Mouse (Mus musculus): Measurements from ENCODE around the gene Kmt5a. TPM values are rescaled to one million over a fixed set of nuclear protein-coding genes. Genes with fewer than 3 reads are reported as not detected.

The Kmt5a gene
- 36.3 and 37.5 TPM in 2 replicates for polyA plus RNA-seq (2016; fragmentation: Nextera tagmentation; extraction: Ambion mirVana)

DNA sequence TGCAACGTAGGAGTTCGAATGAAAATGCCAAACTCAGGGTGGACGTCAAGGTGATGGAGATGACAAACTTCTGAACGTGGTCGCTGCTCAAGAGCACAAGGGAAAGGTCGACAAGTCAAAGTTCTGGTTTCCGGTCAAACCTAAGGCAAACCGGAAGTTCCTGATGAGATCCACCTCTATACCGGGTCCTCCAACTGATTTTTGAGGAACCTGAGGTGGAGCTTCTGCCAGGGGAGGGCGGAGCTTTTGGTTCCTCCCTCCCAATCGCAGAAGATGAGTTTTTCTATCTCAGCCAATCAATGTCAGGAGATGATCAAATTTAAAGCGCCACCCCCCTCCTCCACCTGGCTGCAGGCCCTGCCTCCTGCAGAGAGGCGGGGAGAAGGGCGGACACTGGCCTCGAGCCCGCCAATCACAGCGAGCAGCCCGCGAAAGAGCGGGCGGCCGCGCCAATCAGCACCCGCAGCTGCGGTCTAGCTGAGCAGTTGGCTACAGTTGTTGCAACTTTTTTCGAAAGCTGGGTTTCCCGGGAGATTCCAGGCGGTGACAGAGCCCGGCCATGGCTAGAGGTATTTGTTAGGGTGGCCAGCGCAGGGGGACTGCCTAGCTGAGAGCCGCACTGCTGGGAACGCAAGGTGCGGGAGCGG, at the start of gene Kmt5a:
Gene Kmt5a, plus strand, starts transcription at position 484 of the 647 bp plus-strand sequence.
- Histone ChIP-seq H3K4me3 (peak within 1 kb of the TSS; percentile 87), H3K9me3 (replicated peaks) (no peaks in the 10 kb centered on the region), H3K27ac (replicated peaks) (peak within 1 kb of the TSS; percentile 95), H3K36me3 (peaks cover 8% of the 10 kb centered on the region; the same call in 1 of the 2 replicates), H3K27me3 (ENCODE audit: low read depth, poor library complexity, severe bottlenecking) (no peaks in the 10 kb centered on the region), H3K4me1 (peaks cover 26% of the 10 kb centered on the region)
- DNase-seq (ENCODE audit: low spot score) = peak; percentile 97
- WGBS = under 1% methylated on average over 34 of the region's 34 CpGs

DNA sequence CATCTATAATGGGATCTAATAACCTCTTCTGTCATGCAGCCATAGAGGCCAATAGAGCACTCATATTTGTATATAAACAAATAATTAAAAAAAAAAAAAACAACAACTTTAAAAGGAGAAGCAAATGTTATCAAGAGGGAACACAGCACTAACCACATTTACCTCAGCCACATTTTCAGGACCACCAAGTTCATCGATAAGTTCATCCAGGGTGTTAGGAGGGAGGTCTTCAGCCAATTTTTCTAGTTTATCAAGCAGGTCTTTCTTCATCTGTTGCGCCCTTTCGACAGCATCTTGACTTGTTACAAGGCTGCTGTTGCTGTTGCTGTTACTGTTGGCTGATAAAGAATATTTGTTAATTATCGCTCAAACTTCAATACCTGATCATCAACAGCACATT, 47.3 kb upstream of the Kmt5a start:
- H3K4me1 ChIP-seq = no peaks in the 10 kb centered on the region
- H3K4me3 ChIP-seq = no peak overlapping the region
- H3K27me3 ChIP-seq (ENCODE audit: low read depth, poor library complexity, severe bottlenecking) = no peaks in the 10 kb centered on the region
- no peak overlapping the region for H3K27ac ChIP-seq (replicated peaks)
- 96% methylated on average over 4 of the region's 4 CpGs for WGBS
- peaks cover 100% of the 10 kb centered on the region for H3K36me3 ChIP-seq
- no peak for DNase-seq (ENCODE audit: low spot score)
- H3K9me3 ChIP-seq (replicated peaks) = no peaks in the 10 kb centered on the region

DNA sequence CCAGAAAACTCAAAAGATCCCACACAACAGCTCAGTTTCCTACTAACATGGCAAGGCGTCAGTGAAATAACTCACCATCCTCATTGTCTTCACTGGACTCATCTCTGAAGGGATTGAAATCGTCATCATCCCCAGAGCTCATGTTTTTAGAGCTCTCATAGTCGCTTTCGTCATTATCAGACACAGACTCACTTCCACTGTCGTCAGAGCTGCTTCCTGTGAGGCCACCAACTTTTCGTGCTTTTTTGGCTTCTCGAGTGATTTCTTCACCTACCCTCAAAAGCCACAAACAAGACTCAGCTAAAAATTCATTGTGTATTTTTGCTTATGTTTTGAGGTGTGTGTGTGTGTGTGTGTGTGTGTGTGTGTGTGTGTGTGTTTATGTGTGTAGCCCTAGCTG, 46.0 kb upstream of the Kmt5a start:
- H3K9me3 ChIP-seq (replicated peaks) = no peaks in the 10 kb centered on the region
- H3K27me3 ChIP-seq (ENCODE audit: low read depth, poor library complexity, severe bottlenecking) = no peaks in the 10 kb centered on the region
- WGBS = 92% methylated on average over 7 of the region's 7 CpGs
- no peak overlapping the region for H3K4me3 ChIP-seq
- DNase-seq (ENCODE audit: low spot score) = no peak
- peaks cover 100% of the 10 kb centered on the region for H3K36me3 ChIP-seq
- no peak overlapping the region for H3K27ac ChIP-seq (replicated peaks)
- H3K4me1 ChIP-seq = no peaks in the 10 kb centered on the region

- no peaks in the 10 kb centered on the region for H3K4me1 ChIP-seq
- H3K9me3 ChIP-seq (replicated peaks) = no peaks in the 10 kb centered on the region
- DNase-seq (ENCODE audit: low spot score) = no peak
- 89% methylated on average over 3 of the region's 3 CpGs for WGBS
- H3K27me3 ChIP-seq (ENCODE audit: low read depth, poor library complexity, severe bottlenecking) = no peaks in the 10 kb centered on the region
- no peak overlapping the region for H3K4me3 ChIP-seq
- H3K27ac ChIP-seq (replicated peaks) = no peak overlapping the region
- peaks cover 93% of the 10 kb centered on the region for H3K36me3 ChIP-seq
Observed at GRCm38 (mm10) chr5:124410808-124411207, 28.9 kb upstream of the Kmt5a start.

DNA sequence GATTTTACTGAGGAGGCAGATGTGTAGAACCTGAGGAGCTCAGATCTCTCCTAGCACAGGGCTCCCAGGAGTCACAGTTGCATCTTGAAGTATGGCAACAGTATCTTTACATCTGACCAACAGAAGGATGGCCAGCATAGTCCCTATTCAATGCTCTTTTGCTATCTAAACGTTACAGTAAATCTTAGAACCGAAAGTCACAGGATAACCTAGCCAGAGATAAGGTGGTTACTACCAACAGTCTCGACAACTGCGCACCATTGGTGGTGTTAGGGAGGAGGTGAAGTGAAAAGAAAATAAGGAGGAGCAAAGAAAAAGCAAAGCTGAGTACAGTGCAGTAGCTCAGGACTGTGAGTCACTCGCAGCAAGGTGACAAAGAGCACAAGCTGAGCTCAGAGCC, 27.6 kb upstream of the Kmt5a start:
- no peak for DNase-seq (ENCODE audit: low spot score)
- H3K27me3 ChIP-seq (ENCODE audit: low read depth, poor library complexity, severe bottlenecking) = no peaks in the 10 kb centered on the region
- H3K27ac ChIP-seq (replicated peaks) = no peak overlapping the region
- WGBS = 94% methylated on average over 5 of the region's 5 CpGs
- H3K9me3 ChIP-seq (replicated peaks) = no peaks in the 10 kb centered on the region
- no peak overlapping the region for H3K4me3 ChIP-seq
- H3K36me3 ChIP-seq = peaks cover 80% of the 10 kb centered on the region
- no peaks in the 10 kb centered on the region for H3K4me1 ChIP-seq

DNA sequence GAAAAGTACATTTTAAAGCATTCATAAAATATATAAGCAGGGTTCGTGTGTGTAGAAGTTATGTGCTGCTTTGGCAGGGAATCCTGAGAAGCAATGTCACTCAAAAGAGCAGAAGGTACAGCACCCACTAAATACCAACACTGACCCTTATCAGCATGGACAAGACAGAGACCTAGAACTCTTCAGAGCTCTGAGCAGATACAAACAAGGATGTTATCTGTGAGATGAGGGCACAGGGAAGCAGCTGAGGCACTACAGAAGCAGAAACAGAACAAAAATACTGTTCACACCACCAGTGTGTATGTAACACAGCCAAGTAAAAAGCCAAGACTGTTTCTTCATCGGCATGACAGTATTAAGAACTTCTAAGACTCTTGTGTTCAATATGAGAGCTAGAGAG, 20.8 kb upstream of the Kmt5a start:
- H3K4me1 ChIP-seq = peaks cover 4% of the 10 kb centered on the region
- 95% methylated on average over 2 of the region's 2 CpGs for WGBS
- H3K9me3 ChIP-seq (replicated peaks) = no peaks in the 10 kb centered on the region
- H3K36me3 ChIP-seq = peaks cover 63% of the 10 kb centered on the region
- no peak overlapping the region for H3K27ac ChIP-seq (replicated peaks)
- H3K27me3 ChIP-seq (ENCODE audit: low read depth, poor library complexity, severe bottlenecking) = no peaks in the 10 kb centered on the region
- no peak overlapping the region for H3K4me3 ChIP-seq
- no peak for DNase-seq (ENCODE audit: low spot score)

GRCm38 (mm10) chr5:124421786-124422185, 17.9 kb upstream of the Kmt5a start:
- Histone ChIP-seq H3K4me3 (no peak overlapping the region), H3K27ac (replicated peaks) (no peak overlapping the region), H3K4me1 (peaks cover 22% of the 10 kb centered on the region), H3K36me3 (peaks cover 48% of the 10 kb centered on the region), H3K27me3 (ENCODE audit: low read depth, poor library complexity, severe bottlenecking) (no peaks in the 10 kb centered on the region), H3K9me3 (replicated peaks) (no peaks in the 10 kb centered on the region)
- no peak for DNase-seq (ENCODE audit: low spot score)
- 97% methylated on average over 2 of the region's 2 CpGs for WGBS

DNA sequence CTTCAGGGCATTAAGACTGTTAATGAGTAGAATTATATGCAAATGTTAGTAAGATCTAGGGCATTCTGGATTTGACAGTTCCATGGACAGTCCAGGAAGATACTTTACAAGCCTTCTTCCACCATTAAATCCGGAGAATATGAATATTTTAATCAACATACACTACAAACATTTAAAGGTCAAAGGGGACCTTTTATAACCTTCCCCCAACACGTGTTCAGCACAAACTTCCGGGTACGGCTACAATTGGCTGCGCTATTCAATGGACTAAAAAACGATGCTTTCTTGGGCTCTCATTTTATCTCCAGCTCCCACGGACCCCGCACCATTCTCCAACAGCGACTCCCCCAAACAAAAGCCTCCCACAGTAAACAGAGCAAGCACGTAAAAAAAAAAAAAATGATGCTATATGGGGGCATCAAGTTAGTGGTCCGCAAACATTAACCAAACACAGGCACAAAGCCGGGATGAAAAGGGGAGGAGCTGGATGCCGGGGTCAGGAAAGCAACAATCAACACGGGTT, 15.5 kb upstream of the Kmt5a start:
- no peak for DNase-seq (ENCODE audit: low spot score)
- Histone ChIP-seq H3K27me3 (ENCODE audit: low read depth, poor library complexity, severe bottlenecking) (no peaks in the 10 kb centered on the region), H3K36me3 (peaks cover 26% of the 10 kb centered on the region), H3K27ac (replicated peaks) (peak overlapping the region; percentile 98), H3K4me1 (peaks cover 22% of the 10 kb centered on the region), H3K4me3 (peak overlapping the region; percentile 85), H3K9me3 (replicated peaks) (no peaks in the 10 kb centered on the region)
- WGBS = 6% methylated on average over 14 of the region's 14 CpGs

DNA sequence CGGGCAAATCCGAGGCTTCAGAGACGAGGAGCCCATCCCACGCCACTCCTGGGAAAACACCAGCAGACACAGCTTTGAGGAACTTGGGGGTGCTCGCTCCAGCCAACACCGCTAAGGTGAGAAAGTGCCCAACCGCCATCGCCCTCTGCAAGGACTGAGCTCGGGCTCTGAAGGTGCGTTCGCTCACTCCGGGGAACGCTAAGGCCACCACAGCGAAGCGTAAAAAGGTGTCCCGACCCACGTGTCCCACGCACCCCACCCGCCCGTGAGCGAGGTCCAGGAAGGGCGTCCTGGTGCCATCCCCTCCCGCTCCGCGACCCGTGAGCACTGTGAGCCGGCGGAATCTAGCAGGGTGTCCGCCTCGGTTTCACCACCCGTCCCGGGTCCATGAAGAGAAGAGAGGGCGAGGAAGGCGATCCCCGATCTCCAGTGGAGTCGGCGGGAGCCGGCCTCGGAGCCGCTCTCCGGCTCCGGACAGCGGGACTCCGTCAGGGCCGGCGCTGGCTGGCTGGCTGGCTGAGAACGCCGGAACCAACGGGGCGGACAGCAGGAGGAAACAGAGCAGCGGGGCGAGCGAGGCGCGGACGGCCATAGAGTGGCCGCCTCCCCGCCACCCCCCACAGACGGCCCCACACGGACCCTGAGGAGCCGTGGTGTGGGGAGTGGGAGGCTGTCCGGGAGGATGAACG, 14.9 kb upstream of the Kmt5a start:
- H3K27ac ChIP-seq (replicated peaks) = peak overlapping the region; percentile 98
- no peaks in the 10 kb centered on the region for H3K27me3 ChIP-seq (ENCODE audit: low read depth, poor library complexity, severe bottlenecking)
- WGBS = under 1% methylated on average over 61 of the region's 63 CpGs
- peaks cover 20% of the 10 kb centered on the region for H3K36me3 ChIP-seq
- DNase-seq (ENCODE audit: low spot score) = peak; percentile 46
- H3K4me1 ChIP-seq = peaks cover 22% of the 10 kb centered on the region
- no peaks in the 10 kb centered on the region for H3K9me3 ChIP-seq (replicated peaks)
- peak overlapping the region; percentile 85 for H3K4me3 ChIP-seq

DNA sequence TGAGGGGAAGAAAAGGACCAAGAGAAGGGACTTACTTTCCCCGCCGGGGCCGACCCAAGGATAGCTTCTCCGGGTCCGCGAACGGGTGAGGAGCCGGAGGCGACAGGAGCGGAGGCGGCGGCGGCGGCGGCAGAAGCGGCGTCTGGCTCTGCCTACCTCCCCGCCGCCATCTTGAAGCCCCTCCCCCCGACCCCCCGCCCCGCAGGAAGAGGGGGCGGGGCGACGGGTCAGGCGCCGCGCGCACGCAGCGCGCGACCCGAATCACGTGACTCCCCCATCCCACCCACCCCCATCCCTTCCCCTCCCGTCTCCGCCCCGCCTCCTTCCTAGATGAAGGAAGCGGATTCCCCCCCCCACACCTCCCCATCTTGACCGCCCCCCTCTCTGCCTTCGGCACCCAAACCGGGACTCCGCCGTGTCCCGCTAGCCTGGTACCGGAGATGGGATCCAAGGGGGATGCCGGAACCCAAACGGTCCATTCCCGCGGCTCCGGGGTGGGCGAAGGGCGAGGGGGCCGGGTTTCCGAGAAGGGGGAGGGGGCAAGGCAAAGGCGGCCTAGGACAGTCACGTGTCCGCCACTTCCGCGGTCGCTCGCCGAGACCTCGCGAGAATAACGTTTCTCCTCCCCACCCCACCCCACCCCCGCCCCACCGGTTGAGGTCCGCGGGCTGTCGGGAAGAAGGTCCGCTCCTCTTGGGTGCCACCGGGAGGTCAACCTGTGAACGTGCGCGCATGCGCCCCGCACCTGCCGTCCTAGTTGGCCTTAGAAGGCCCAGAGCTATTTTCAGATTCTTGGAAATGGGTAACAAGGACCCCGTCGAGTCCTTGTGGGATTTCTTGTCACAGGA, 14.1 kb upstream of the Kmt5a start, which contains the start of gene Sbno1:
Gene Sbno1, minus strand, starts transcription at position 590 of the 848 bp plus-strand sequence.
- DNase-seq (ENCODE audit: low spot score) = peak; percentile 98
- H3K27ac ChIP-seq (replicated peaks) = peak within 1 kb of the TSS; percentile 98
- peaks cover 18% of the 10 kb centered on the region for H3K36me3 ChIP-seq
- H3K27me3 ChIP-seq (ENCODE audit: low read depth, poor library complexity, severe bottlenecking) = no peaks in the 10 kb centered on the region
- peak within 1 kb of the TSS; percentile 85 for H3K4me3 ChIP-seq
- H3K9me3 ChIP-seq (replicated peaks) = no peaks in the 10 kb centered on the region
- under 1% methylated on average over 66 of the region's 81 CpGs for WGBS
- H3K4me1 ChIP-seq = peaks cover 22% of the 10 kb centered on the region

- WGBS = 95% methylated on average over 10 of the region's 10 CpGs
- Histone ChIP-seq H3K4me1 (peaks cover 22% of the 10 kb centered on the region), H3K27ac (replicated peaks) (peak overlapping the region; percentile 98), H3K36me3 (peaks cover 15% of the 10 kb centered on the region), H3K9me3 (replicated peaks) (no peaks in the 10 kb centered on the region), H3K27me3 (ENCODE audit: low read depth, poor library complexity, severe bottlenecking) (no peaks in the 10 kb centered on the region), H3K4me3 (peak overlapping the region; percentile 85)
- DNase-seq (ENCODE audit: low spot score) = no peak
Observed at GRCm38 (mm10) chr5:124426475-124427071, 13.2 kb upstream of the Kmt5a start.

DNA sequence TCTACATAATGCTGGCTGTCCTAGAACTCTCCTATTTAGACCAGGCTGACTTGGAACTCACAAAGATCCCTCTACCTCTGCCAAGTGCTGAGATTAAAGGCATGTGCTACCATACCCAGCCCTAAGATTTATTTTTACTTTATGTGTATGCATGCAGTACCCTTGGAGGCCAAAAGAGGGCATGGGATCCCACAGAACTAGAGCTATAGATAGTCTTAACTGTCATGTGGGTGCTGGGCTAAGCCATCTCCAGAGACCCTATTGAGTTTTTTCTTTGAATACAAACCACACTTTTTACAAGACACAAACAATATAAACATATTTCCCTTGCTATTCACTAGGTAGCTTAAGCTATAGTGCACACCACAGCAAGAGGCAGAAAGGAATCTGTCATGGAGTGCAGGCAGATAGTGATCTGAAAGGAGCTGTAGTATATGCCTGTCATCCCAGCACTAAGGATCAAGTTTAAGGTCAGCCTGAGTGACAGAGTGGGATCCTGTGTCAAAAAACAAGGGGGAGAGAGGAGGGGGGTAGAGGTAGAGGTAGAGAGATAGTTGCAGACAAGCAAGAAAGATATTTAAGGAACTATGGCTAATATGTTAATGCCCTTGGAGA, 7.2 kb upstream of the Kmt5a start:
- Histone ChIP-seq H3K4me1 (no peaks in the 10 kb centered on the region), H3K27me3 (ENCODE audit: low read depth, poor library complexity, severe bottlenecking) (no peaks in the 10 kb centered on the region), H3K9me3 (replicated peaks) (no peaks in the 10 kb centered on the region), H3K27ac (replicated peaks) (no peak overlapping the region), H3K36me3 (no peaks in the 10 kb centered on the region), H3K4me3 (no peak overlapping the region)
- DNase-seq (ENCODE audit: low spot score) = peak; percentile 35

Measured in midbrain, embryonic 10.5 days (tissue).